Mouse (Mus musculus): ENCODE results near the gene Il31ra.

DNA sequence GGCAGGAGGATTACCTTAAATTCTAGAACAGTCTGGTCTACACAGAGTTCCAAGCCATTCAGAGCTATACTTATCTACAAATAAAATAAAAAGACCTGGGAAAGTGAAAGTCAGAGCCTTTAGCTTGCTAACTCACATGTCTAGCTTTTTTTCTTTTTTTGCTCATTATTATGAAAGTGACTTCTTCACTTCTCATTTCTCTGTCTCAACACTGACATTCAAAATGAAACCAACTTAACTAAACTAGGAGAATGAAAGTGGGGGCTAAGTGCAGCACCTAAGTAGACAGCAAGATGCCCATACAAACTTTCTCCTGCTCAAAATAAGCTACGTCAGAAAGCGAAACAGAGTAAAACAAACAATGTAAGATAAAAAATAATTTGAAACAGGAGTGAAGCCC is 8.4 kb upstream of the Il31ra start:
- TF ChIP-seq CTCF (IDR thresholded peaks at IDR 0.05; ENCODE audit: control insufficient read depth, insufficient read depth, insufficient replicate concordance, low read depth, low read length) (no peak), POLR2A (IDR thresholded peaks at IDR 0.05; ENCODE audit: control insufficient read depth, low read depth, low read length) (no peak)
